Mouse (Mus musculus): ENCODE measurements at regions not wholly inside any gene's neighbourhood (a gene's known extent, or its start where the extent isn't known, plus 50 kb on each side); places are given as distances from the start of the nearest gene placed in this dataset.
A peak's percentile ranks its signal among the peaks of the same experiment; 100 is the strongest.

DNA sequence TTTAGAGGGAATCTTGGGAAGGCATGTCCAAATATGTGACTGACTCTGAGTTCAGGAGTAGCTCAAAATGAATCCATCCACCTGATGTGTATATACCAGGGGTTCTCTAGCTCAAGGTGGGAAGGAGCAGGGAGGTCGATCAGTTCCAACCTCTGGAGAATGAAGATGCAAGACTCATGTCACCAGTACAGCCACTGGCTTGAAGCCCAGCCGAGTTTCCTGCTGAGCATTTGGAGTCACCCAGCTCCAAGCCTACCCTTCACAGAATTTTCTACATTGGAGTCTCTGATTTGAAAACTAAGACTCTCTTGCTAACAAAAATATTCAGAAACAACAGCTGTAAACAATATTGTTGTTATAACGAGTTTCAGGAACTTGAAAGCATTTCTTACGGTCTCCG, 134.6 kb upstream of the Arglu1 start:
- WGBS, result 75% methylated on average over 5 of the region's 5 CpGs
- H3K27me3 ChIP-seq (replicated peaks), result no peaks in the 10 kb centered on the region
- H3K4me2 ChIP-seq, result no peak overlapping the region
- H3K4me1 ChIP-seq, result peaks cover 22% of the 10 kb centered on the region
- ATAC-seq (ENCODE audit: extremely low read depth, insufficient number of reproducible peaks, low FRiP score, low TSS enrichment), result no peak
- H3K9me3 ChIP-seq, result no peaks in the 10 kb centered on the region
- no peaks in the 10 kb centered on the region for H3K36me3 ChIP-seq
- H3K4me3 ChIP-seq, result no peak overlapping the region
- H3K27ac ChIP-seq (replicated peaks), result no peak overlapping the region
- no peak overlapping the region for H3K9ac ChIP-seq

DNA sequence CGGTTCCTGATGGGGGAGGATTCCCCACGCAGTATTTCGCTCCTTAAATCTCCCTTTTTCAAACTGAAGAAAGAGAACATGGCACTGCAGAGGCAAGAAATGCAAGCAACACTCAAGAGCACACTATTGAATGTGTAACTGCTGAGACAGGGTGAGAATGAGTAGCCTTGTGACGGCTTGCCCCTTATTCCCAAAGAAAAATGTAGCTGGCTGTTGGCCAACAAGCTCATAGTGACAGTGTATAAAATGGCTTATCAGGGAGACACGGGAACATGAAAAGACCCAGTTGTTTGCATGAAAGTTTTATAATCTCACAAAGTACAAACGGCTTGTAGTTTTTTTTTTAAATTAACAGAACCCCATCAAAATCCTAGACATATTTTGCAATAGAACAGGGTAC, 130.8 kb upstream of the Arglu1 start:
- no peak overlapping the region for H3K4me3 ChIP-seq
- H3K4me2 ChIP-seq, result peak overlapping the region; percentile 43
- WGBS, result 35% methylated on average over 6 of the region's 6 CpGs
- no peak overlapping the region for H3K9ac ChIP-seq
- no peak for ATAC-seq (ENCODE audit: extremely low read depth, insufficient number of reproducible peaks, low FRiP score, low TSS enrichment)
- no peaks in the 10 kb centered on the region for H3K36me3 ChIP-seq
- H3K9me3 ChIP-seq, result no peaks in the 10 kb centered on the region
- no peaks in the 10 kb centered on the region for H3K27me3 ChIP-seq (replicated peaks)
- H3K4me1 ChIP-seq, result peaks cover 31% of the 10 kb centered on the region
- peak overlapping the region; percentile 71 for H3K27ac ChIP-seq (replicated peaks)

DNA sequence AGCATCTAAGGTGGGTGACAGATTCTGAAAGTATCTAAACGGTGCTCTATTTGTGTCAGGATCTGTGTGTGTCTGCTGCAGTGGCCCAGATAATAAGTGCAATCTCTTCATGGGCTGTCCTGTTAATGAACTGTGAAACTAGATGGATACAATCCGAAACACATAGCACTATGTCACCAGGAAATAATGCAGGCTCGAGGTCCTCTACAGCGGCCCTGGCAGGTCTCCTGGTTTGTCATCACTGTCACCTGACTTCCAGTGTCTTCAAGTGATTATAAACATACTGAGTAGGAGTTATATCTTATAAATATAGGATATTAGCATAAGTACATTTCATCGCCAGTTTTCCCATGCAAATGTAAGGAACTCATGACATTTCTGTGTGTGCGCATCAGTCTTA, 130.3 kb upstream of the Arglu1 start:
- no peak for ATAC-seq (ENCODE audit: extremely low read depth, insufficient number of reproducible peaks, low FRiP score, low TSS enrichment)
- Histone ChIP-seq H3K36me3 (no peaks in the 10 kb centered on the region), H3K9ac (no peak overlapping the region), H3K27ac (replicated peaks) (peak overlapping the region; percentile 71), H3K9me3 (no peaks in the 10 kb centered on the region), H3K4me3 (no peak overlapping the region), H3K27me3 (replicated peaks) (no peaks in the 10 kb centered on the region), H3K4me1 (peaks cover 31% of the 10 kb centered on the region), H3K4me2 (peak overlapping the region; percentile 43)
- WGBS, result 36% methylated on average over 6 of the region's 6 CpGs

DNA sequence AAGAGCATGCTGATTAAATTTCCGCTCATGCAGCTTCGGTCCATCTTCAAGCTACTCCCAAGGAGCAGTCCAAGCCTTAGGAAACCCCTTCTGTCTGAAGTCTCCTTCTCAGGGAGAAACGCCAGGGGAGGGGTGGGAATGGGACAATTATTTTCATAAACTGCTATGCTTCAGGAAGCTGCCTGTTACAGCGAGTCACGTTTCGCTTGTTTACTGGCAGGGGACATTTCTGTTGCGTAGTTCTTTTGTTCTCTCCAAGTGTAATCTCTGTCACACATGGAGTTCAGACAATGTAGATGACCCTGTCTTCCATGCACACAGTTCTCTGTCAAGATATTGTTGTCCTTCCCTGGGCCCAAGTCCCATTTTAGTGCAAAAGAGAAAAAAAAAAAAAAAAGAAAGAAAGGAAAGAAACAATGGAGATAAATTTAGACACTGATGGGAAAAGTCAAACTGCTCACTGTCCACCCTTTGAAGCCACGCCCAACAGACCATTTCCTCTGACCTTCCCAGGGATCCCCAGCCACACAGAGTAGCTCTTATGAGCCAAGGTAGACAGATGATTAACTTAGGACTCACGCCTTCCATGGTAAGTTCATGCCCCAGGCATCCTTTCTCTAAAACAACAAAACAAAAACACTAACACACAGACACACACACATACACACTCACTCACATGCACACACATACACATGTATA, 129.1 kb upstream of the Arglu1 start:
- Histone ChIP-seq H3K27me3 (replicated peaks) (no peaks in the 10 kb centered on the region), H3K9ac (no peak overlapping the region), H3K9me3 (no peaks in the 10 kb centered on the region), H3K4me3 (no peak overlapping the region), H3K27ac (replicated peaks) (peak overlapping the region; percentile 71; the same call in 1 of the 2 replicates), H3K36me3 (no peaks in the 10 kb centered on the region), H3K4me2 (no peak overlapping the region), H3K4me1 (peaks cover 31% of the 10 kb centered on the region)
- ATAC-seq (ENCODE audit: extremely low read depth, insufficient number of reproducible peaks, low FRiP score, low TSS enrichment), result no peak
- 71% methylated on average over 9 of the region's 9 CpGs for WGBS

DNA sequence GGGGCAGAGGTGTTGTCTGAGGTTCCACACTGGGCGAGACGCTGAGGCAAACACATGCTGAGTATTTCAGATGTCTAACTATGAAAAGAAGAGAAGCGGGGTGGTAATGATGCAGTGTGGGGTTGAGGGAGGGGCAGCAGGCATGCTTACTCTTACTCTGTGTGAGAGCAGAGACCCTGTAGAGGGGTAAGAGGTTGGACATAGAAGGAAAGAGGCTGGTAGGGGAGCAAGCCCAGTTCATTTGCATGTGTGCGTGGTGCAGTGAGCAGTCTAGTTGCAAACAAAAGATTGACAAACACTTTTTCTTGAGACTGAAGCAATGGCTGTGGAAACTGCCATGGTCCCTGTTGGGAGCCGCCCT, 122.5 kb upstream of the Arglu1 start:
- H3K27me3 ChIP-seq (replicated peaks), result no peaks in the 10 kb centered on the region
- H3K4me3 ChIP-seq, result no peak overlapping the region
- no peaks in the 10 kb centered on the region for H3K4me1 ChIP-seq
- no peak overlapping the region for H3K4me2 ChIP-seq
- H3K9me3 ChIP-seq, result no peaks in the 10 kb centered on the region
- no peak overlapping the region for H3K9ac ChIP-seq
- no peak overlapping the region for H3K27ac ChIP-seq (replicated peaks)
- WGBS, result 81% methylated on average over 5 of the region's 5 CpGs
- H3K36me3 ChIP-seq, result no peaks in the 10 kb centered on the region
- no peak for ATAC-seq (ENCODE audit: extremely low read depth, insufficient number of reproducible peaks, low FRiP score, low TSS enrichment)

DNA sequence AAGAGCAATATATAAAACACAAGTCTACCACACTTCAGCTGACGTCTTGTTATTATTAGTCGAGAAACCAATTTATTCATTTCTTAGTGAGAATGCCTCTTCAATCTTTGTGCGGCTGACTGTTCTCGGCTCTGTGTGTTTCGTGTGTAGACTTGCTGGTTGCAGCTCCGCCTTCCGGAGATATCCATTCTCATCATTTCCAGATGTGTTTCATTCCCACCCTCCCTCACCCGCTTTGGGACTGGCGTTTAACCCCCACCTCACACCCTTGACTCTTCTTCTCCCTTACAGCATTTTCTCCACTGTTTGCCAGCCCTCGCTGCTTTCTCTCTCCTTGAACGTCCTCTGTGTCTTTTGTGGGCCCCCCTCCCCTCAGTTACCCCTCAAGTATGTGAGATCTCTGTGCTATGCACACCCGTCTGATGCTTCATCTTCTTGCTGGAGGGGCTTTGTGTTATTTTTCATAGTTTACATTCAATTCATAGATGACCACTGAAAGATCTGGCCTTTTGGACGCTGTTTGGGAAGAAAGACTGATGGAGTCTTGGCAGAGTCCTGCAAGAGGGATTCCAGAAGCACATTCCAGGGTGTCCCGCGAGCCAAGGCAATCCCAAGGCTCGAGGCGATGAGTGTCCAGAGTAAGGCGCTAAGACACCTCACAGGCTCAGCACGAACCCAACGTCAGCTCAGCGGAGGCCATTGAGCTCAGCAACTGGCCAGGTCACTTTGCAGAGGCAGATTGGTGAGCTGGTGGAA, 121.9 kb upstream of the Arglu1 start:
- 74% methylated on average over 21 of the region's 21 CpGs for WGBS
- H3K4me3 ChIP-seq, result no peak overlapping the region
- H3K9me3 ChIP-seq, result no peaks in the 10 kb centered on the region
- H3K4me2 ChIP-seq, result no peak overlapping the region
- no peaks in the 10 kb centered on the region for H3K27me3 ChIP-seq (replicated peaks)
- no peaks in the 10 kb centered on the region for H3K36me3 ChIP-seq
- H3K4me1 ChIP-seq, result no peaks in the 10 kb centered on the region
- H3K9ac ChIP-seq, result no peak overlapping the region
- no peak overlapping the region for H3K27ac ChIP-seq (replicated peaks)
- ATAC-seq (ENCODE audit: extremely low read depth, insufficient number of reproducible peaks, low FRiP score, low TSS enrichment), result no peak

DNA sequence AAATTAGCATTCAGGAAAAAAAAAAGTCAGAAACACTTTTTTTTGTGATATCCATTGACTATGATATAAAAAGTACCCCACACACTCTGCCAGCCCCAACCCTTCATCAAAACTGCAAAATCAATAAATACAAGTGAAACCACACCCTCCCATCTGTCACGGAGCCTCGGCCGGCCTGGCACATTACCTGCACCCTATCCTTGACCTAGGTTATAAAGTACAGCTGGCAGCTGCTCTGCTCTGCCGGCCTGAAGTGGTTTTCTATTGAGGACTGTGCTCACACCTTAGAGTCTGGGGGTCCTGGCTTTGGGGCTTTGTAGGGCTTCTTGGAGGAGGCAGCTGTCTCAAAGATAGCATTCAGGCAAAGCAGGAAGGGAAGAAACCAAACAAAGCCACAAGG, 120.6 kb upstream of the Arglu1 start:
- ATAC-seq (ENCODE audit: extremely low read depth, insufficient number of reproducible peaks, low FRiP score, low TSS enrichment), result no peak
- Histone ChIP-seq H3K27ac (replicated peaks) (no peak overlapping the region), H3K4me1 (no peaks in the 10 kb centered on the region)

DNA sequence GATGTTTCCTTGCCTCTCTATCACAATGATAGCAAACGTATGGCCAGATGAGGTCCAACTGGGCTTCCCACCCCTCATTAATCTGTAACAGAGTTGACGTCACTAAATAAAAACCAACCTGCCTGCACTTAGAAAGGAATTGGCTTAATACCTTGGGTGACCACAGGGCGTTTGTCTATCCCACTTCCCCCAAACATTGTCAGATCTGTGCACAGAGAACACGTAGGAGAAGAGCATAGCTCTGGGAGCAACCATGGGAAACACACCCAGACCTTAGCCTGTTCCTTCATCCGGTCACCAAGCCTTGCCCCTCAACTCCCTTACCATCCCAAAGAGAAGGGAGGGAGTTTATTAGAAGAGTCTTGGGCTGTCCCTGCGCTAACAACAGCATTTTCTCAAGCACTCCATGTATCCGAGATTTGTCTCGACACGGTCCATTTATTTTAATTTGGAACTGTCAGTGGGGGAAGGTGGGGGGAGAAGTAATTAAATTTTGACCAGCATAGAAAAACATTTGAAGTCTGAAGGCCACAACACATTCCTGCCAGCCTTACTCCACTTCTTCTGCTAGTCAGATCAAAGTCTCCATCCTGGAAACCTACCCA, 119.6 kb upstream of the Arglu1 start:
- H3K36me3 ChIP-seq, result no peaks in the 10 kb centered on the region
- WGBS, result 68% methylated on average over 9 of the region's 9 CpGs
- no peaks in the 10 kb centered on the region for H3K4me1 ChIP-seq
- no peak overlapping the region for H3K9ac ChIP-seq
- no peak overlapping the region for H3K27ac ChIP-seq (replicated peaks)
- no peaks in the 10 kb centered on the region for H3K9me3 ChIP-seq
- no peak overlapping the region for H3K4me3 ChIP-seq
- H3K27me3 ChIP-seq (replicated peaks), result no peaks in the 10 kb centered on the region
- H3K4me2 ChIP-seq, result no peak overlapping the region
- no peak for ATAC-seq (ENCODE audit: extremely low read depth, insufficient number of reproducible peaks, low FRiP score, low TSS enrichment)

More for the DNA sequence above, 120.6 kb upstream of the Arglu1 start:
- Histone ChIP-seq H3K4me2 (no peak overlapping the region), H3K27me3 (replicated peaks) (no peaks in the 10 kb centered on the region), H3K9ac (no peak overlapping the region), H3K36me3 (no peaks in the 10 kb centered on the region), H3K4me3 (no peak overlapping the region), H3K9me3 (no peaks in the 10 kb centered on the region)
- 75% methylated on average over 4 of the region's 4 CpGs for WGBS

DNA sequence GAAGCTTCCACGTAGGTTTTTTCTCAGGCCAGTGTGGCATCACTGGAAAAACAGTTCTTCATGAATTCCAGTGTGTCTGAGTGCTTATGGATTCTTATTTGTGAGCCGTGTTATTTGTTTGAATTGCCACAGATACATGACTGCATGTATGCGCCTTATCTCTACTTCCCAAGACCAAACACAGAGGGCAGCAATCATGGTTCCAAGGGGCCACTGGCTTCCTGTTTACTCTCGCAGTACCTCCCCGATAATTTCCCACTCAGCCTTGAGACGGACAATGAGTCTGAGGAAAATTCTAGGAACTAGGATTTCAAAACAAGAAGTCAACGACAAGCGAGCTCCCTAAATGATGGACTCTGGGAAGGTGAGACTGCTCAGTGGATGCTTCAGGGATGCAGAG, 119.0 kb upstream of the Arglu1 start:
- no peaks in the 10 kb centered on the region for H3K9me3 ChIP-seq
- H3K4me3 ChIP-seq, result no peak overlapping the region
- 60% methylated on average over 8 of the region's 8 CpGs for WGBS
- no peaks in the 10 kb centered on the region for H3K27me3 ChIP-seq (replicated peaks)
- H3K9ac ChIP-seq, result no peak overlapping the region
- no peak overlapping the region for H3K27ac ChIP-seq (replicated peaks)
- ATAC-seq (ENCODE audit: extremely low read depth, insufficient number of reproducible peaks, low FRiP score, low TSS enrichment), result no peak
- no peaks in the 10 kb centered on the region for H3K36me3 ChIP-seq
- H3K4me2 ChIP-seq, result no peak overlapping the region
- H3K4me1 ChIP-seq, result no peaks in the 10 kb centered on the region

DNA sequence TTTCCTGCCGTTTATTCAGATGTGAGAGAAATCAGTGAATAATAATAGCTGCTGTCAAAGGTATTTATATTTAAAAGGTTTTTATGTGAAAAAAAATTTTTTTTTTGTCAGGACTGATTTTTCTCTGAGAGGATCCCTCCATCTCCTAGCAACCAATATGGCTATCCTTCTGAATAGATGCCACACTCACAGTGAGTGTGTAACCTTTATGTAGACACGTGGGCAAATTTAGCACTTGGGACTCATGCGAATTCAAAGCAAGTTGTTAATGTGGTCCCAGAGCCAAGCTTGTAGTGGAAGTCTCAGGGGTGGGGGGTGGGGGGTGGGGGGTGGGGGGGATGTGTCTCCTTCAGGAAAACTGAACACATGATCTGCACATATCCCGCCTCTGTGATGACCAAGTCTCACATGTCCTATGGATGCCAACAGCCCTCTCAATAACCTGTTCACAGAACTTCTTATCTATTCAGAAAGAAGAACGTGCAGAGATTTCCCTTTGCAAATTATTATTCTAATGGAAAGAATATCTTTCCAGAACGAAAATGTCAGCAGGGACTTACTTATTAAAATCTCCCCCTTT, 112.5 kb upstream of the Arglu1 start:
- no peaks in the 10 kb centered on the region for H3K36me3 ChIP-seq
- H3K4me2 ChIP-seq, result no peak overlapping the region
- H3K27me3 ChIP-seq (replicated peaks), result no peaks in the 10 kb centered on the region
- H3K4me3 ChIP-seq, result no peak overlapping the region
- H3K9ac ChIP-seq, result no peak overlapping the region
- H3K4me1 ChIP-seq, result peaks cover 5% of the 10 kb centered on the region
- ATAC-seq (ENCODE audit: extremely low read depth, insufficient number of reproducible peaks, low FRiP score, low TSS enrichment), result no peak
- H3K27ac ChIP-seq (replicated peaks), result no peak overlapping the region
- 67% methylated on average over 6 of the region's 6 CpGs for WGBS
- H3K9me3 ChIP-seq, result no peaks in the 10 kb centered on the region

DNA sequence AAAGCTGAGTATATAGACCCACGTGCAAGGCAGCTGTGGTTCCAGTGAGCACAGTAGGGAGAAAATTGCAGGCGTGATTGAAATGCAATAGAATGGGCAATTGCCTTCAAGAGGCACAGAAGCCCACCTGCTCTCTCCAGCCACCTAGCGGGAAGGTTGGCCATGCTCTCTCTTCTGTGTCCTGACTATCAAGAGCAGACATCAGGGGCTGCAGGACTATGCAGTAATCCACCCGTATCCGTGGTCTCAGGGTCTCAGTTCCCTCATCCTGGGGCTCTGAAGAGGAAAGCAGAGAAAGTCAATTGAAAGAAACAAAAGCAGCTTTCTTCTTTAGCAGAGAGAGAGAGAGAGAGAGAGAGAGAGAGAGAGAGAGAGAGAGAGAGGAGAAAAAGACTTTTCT, 112.0 kb upstream of the Arglu1 start:
- no peak overlapping the region for H3K27ac ChIP-seq (replicated peaks)
- H3K27me3 ChIP-seq (replicated peaks), result no peaks in the 10 kb centered on the region
- no peaks in the 10 kb centered on the region for H3K9me3 ChIP-seq
- 54% methylated on average over 5 of the region's 5 CpGs for WGBS
- H3K4me2 ChIP-seq, result no peak overlapping the region
- ATAC-seq (ENCODE audit: extremely low read depth, insufficient number of reproducible peaks, low FRiP score, low TSS enrichment), result no peak
- no peak overlapping the region for H3K9ac ChIP-seq
- no peaks in the 10 kb centered on the region for H3K36me3 ChIP-seq
- H3K4me1 ChIP-seq, result peaks cover 10% of the 10 kb centered on the region
- H3K4me3 ChIP-seq, result no peak overlapping the region

Data from heart, embryonic 13.5 days (tissue).